Mouse (Mus musculus) kidney, adult 2 months (tissue): Measurements from ENCODE around the gene Nav2.

ENCODE experiments used
- CTCF ChIP-seq: fragments of 200-500 bp; conservative IDR thresholded peaks from 2 replicates; pipeline ENCODE4 v1.5.1; 2011; ENCODE audit warnings: low read depth, mild to moderate bottlenecking, control low read depth, low read length, moderate library complexity, mixed read lengths; ENCODE audit not compliant: insufficient read depth, insufficient read length
- POLR2A ChIP-seq: fragments of 200-500 bp; IDR thresholded peaks from one replicate; pipeline ENCODE4 v1.6.1; 2011; ENCODE audit warnings: low read depth, low read length, control low read depth

GRCm38 (mm10) chr7:49246584-49247481 lies 338.3 kb downstream of the Nav2 start:
- no peak for TF ChIP-seq POLR2A
- TF ChIP-seq CTCF: no peak
